Comparison of ENCODE assay signal across 9 mouse cellular contexts in genomic region chr2:155742931-155743337, GRCm38 (mm10). TPM values are rescaled to one million over a fixed set of nuclear protein-coding genes. Genes with fewer than 3 reads are reported as not detected.
A peak's percentile ranks its signal among the peaks of the same experiment; 100 is the strongest.
DNase-seq lines count a peak whose midpoint lies in the region; ATAC-seq and TF ChIP-seq lines count a peak whose summit lies in the region.
"Had no signal": no experiment of that assay in that cellular context is flagged by ENCODE, and none has a peak within 500 bp of the region (broad histone marks: within the 10 kb centered on the region; RNA-seq: fewer than 3 reads in every experiment).

No protein-coding gene starts in this region.

- no peak for DNase-seq in limb, embryonic 10.5 days (ENCODE audit: low spot score)
- peak; percentile 58 to 73 for DNase-seq in kidney, postnatal 36 days
- DNase-seq in ovary, postnatal 36 days (ENCODE audit: low spot score) = peak; percentile 51
- no peak for DNase-seq in right cerebral cortex, postnatal 4 days
- no peak for DNase-seq in left cerebral cortex, adult 2 months (ENCODE audit: extremely low spot score in 1 of 2, low spot score in 2 of 2)

- H3K27ac ChIP-seq in limb, embryonic 15.5 days = 0 out of 2 replicates have a peak overlapping the region, but pooled peaks have one; percentile 9
- H3K27ac ChIP-seq in limb, embryonic 10.5 days = no peak overlapping the region
- H3K27ac ChIP-seq in heart, embryonic 13.5 days (replicated peaks) = peak overlapping the region; percentile 73
- no peak overlapping the region for H3K27ac ChIP-seq in left cerebral cortex, adult 2 months

- H3K4me1 ChIP-seq in limb, embryonic 15.5 days = peaks cover 6% of the 10 kb centered on the region
- no peaks in the 10 kb centered on the region for H3K4me1 ChIP-seq in limb, embryonic 10.5 days
- H3K4me1 ChIP-seq in heart, embryonic 13.5 days = peaks cover 18% of the 10 kb centered on the region

- H3K4me3 ChIP-seq in limb, embryonic 15.5 days = no peak overlapping the region
- H3K4me3 ChIP-seq in limb, embryonic 10.5 days = no peak overlapping the region
- no peak overlapping the region for H3K4me3 ChIP-seq in heart, embryonic 13.5 days
- H3K4me3 ChIP-seq in left cerebral cortex, adult 2 months = no peak overlapping the region

- H3K4me2 ChIP-seq in limb, embryonic 15.5 days = no peak overlapping the region
- peak overlapping the region; percentile 30; the same call in 1 of the 2 replicates for H3K4me2 ChIP-seq in heart, embryonic 13.5 days

- no peaks in the 10 kb centered on the region for H3K9me3 ChIP-seq in limb, embryonic 15.5 days
- no peaks in the 10 kb centered on the region for H3K9me3 ChIP-seq in limb, embryonic 10.5 days (replicated peaks)
- H3K9me3 ChIP-seq in heart, embryonic 13.5 days = no peaks in the 10 kb centered on the region

- no peak overlapping the region for H3K9ac ChIP-seq in limb, embryonic 15.5 days
- H3K9ac ChIP-seq in heart, embryonic 13.5 days = no peak overlapping the region

- WGBS in limb, embryonic 15.5 days = 65% methylated on average over 12 of the region's 12 CpGs
- WGBS in limb, embryonic 10.5 days = 85% methylated on average over 12 of the region's 12 CpGs
- WGBS in heart, embryonic 13.5 days = 39% methylated on average over 12 of the region's 12 CpGs

- ATAC-seq in limb, embryonic 15.5 days (ENCODE audit: insufficient number of reproducible peaks, low FRiP score, low TSS enrichment, low read depth) = no peak
- ATAC-seq in heart, embryonic 13.5 days (ENCODE audit: extremely low read depth, insufficient number of reproducible peaks, low FRiP score, low TSS enrichment) = peak; percentile 78
- ATAC-seq in cerebellum, adult (ENCODE audit: insufficient number of reproducible peaks, low FRiP score, low TSS enrichment) = no peak
- ATAC-seq: Patski had no signal

- no peaks in the 10 kb centered on the region for H3K27me3 ChIP-seq in limb, embryonic 15.5 days
- H3K27me3 ChIP-seq in limb, embryonic 10.5 days (ENCODE audit: low read depth, poor library complexity, severe bottlenecking) = no peaks in the 10 kb centered on the region
- no peaks in the 10 kb centered on the region for H3K27me3 ChIP-seq in heart, embryonic 13.5 days (replicated peaks)
- H3K27me3 ChIP-seq: Patski had no signal

- no peaks in the 10 kb centered on the region for H3K36me3 ChIP-seq in limb, embryonic 15.5 days
- no peaks in the 10 kb centered on the region for H3K36me3 ChIP-seq in limb, embryonic 10.5 days
- H3K36me3 ChIP-seq in heart, embryonic 13.5 days = no peaks in the 10 kb centered on the region

- intact Hi-C loops in left cerebral cortex, adult 2 months (cut with DNase I) = no loop called here

- TF ChIP-seq CTCF in left cerebral cortex, adult 2 months (IDR thresholded peaks at IDR 0.05) = no peak

RNA-seq across cellular contexts. Expression of gene Gm17581, which starts 7.3 kb away (rescaled TPM):
- not detected in 2 replicates for polyA plus RNA-seq in limb, embryonic 15.5 days (2015; fragmentation: Nextera tagmentation; extraction: Ambion mirVana)
- polyA plus RNA-seq in limb, embryonic 10.5 days (2016; fragmentation: Nextera tagmentation; extraction: Ambion mirVana) = not detected in 2 replicates
- polyA plus RNA-seq in heart, embryonic 13.5 days (2015; fragmentation: Nextera tagmentation; extraction: Ambion mirVana) = not detected in 2 replicates
- not detected for total RNA-seq in left cerebral cortex, adult 2 months (2021)
- polyA plus RNA-seq: Patski had no signal

RNA-seq across cellular contexts. Expression of gene Procr, which starts 8.0 kb away (rescaled TPM):
- polyA plus RNA-seq in limb, embryonic 15.5 days (2015; fragmentation: Nextera tagmentation; extraction: Ambion mirVana) = 6.1 and 8.4 TPM in 2 replicates
- 0.87 and 1.9 TPM in 2 replicates for polyA plus RNA-seq in limb, embryonic 10.5 days (2016; fragmentation: Nextera tagmentation; extraction: Ambion mirVana)
- polyA plus RNA-seq in heart, embryonic 13.5 days (2015; fragmentation: Nextera tagmentation; extraction: Ambion mirVana) = 9.0 and 9.1 TPM in 2 replicates
- total RNA-seq in left cerebral cortex, adult 2 months (2021) = 1 to 10 TPM; 1.2 to 1.4 TPM

RNA-seq across cellular contexts. Expression of gene Edem2, which starts 13.7 kb away (rescaled TPM):
- 33.7 and 35.5 TPM in 2 replicates for polyA plus RNA-seq in limb, embryonic 15.5 days (2015; fragmentation: Nextera tagmentation; extraction: Ambion mirVana)
- polyA plus RNA-seq in limb, embryonic 10.5 days (2016; fragmentation: Nextera tagmentation; extraction: Ambion mirVana) = 22.1 and 26.6 TPM in 2 replicates
- polyA plus RNA-seq in heart, embryonic 13.5 days (2015; fragmentation: Nextera tagmentation; extraction: Ambion mirVana) = 23.1 and 25.4 TPM in 2 replicates
- total RNA-seq in left cerebral cortex, adult 2 months (2021) = 10 to 100 TPM; 18.7 to 19.2 TPM

RNA-seq across cellular contexts. Expression of gene Mmp24, which starts 32.2 kb away (rescaled TPM):
- polyA plus RNA-seq in limb, embryonic 15.5 days (2015; fragmentation: Nextera tagmentation; extraction: Ambion mirVana) = 0.06 and 0.11 TPM in 2 replicates
- 0.05 TPM in 1 of 2 replicates, not detected in the other for polyA plus RNA-seq in limb, embryonic 10.5 days (2016; fragmentation: Nextera tagmentation; extraction: Ambion mirVana)
- polyA plus RNA-seq in heart, embryonic 13.5 days (2015; fragmentation: Nextera tagmentation; extraction: Ambion mirVana) = 0.04 TPM in 1 of 2 replicates, not detected in the other
- total RNA-seq in left cerebral cortex, adult 2 months (2021) = 10 to 100 TPM; 35.6 to 37.8 TPM

RNA-seq across cellular contexts. Expression of gene Trpc4ap, which starts 50.8 kb away (rescaled TPM):
- polyA plus RNA-seq in limb, embryonic 15.5 days (2015; fragmentation: Nextera tagmentation; extraction: Ambion mirVana) = 124 and 141 TPM in 2 replicates
- 125 and 141 TPM in 2 replicates for polyA plus RNA-seq in limb, embryonic 10.5 days (2016; fragmentation: Nextera tagmentation; extraction: Ambion mirVana)
- 87.0 and 93.9 TPM in 2 replicates for polyA plus RNA-seq in heart, embryonic 13.5 days (2015; fragmentation: Nextera tagmentation; extraction: Ambion mirVana)
- 100 to 1,000 TPM; 147 to 153 TPM for total RNA-seq in left cerebral cortex, adult 2 months (2021)

Comparison
In these comparisons a context has a peak if more than half of its experiments do, and no peak if none do; other contexts are left out.
1. H3K27ac ChIP-seq: peak in limb, embryonic 15.5 days (single experiment) and heart, embryonic 13.5 days (single experiment); none in limb, embryonic 10.5 days (single experiment) and left cerebral cortex, adult 2 months (single experiment).
2. DNase-seq: peak in kidney, postnatal 36 days (2 of 2) and ovary, postnatal 36 days (single experiment); none in limb, embryonic 10.5 days (single experiment), right cerebral cortex, postnatal 4 days (single experiment) and left cerebral cortex, adult 2 months (0 of 2).